ENCODE assay signal across 8 mouse cellular contexts in the genomic region with DNA sequence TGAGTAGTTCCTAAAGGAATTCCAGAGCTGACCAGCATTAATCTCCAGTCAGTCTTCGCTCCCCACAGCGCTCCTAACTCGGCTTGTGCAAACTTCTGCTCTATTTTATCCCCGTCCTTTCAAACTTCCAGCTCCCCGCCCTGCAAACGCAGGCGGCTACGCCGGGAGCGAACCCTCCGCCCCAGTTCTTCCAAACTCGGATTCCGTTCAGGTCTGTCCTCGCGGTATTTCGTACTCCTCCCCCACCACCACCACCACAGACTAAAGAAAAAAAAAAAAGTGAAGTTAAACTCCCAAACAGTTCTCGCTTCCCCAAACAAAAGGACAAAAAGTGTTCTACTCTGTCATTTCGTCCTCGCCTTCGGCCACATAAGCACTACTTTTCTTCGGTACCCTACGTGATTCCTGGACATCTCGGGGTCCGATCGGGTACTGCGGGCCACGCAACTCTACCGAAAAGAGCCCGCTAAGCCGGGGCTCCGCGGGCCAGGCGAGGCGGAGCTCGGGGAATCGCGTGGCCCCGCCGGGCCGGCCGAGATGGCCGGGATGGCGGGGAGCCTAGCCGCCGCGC. TPM values are rescaled to one million over a fixed set of nuclear protein-coding genes. Genes with fewer than 3 reads are reported as not detected.
DNase-seq lines count a peak whose midpoint lies in the region; ATAC-seq and TF ChIP-seq lines count a peak whose summit lies in the region.

No protein-coding gene starts in this region.

- peak overlapping the region; percentile 98 for H3K4me3 ChIP-seq in gastrocnemius, adult 2 months
- H3K4me3 ChIP-seq in hindbrain, embryonic 16.5 days (ENCODE audit: low read length), result peak overlapping the region; percentile 93
- peak overlapping the region; percentile 83 to 95 for H3K4me3 ChIP-seq in liver, embryonic 14.5 days (ENCODE audit: insufficient read depth in 1 of 2, low read depth in 2 of 2, low read length in 2 of 2)

- peak overlapping the region; percentile 97 for H3K27ac ChIP-seq in gastrocnemius, adult 2 months
- peak overlapping the region; percentile 99 for H3K27ac ChIP-seq in hindbrain, embryonic 16.5 days (ENCODE audit: low read depth, low read length)
- H3K27ac ChIP-seq in liver, embryonic 14.5 days, result peak overlapping the region; percentile 74

- intact Hi-C loops in gastrocnemius, adult 2 months (cut with DNase I), result loop anchor here (1.0 to 10.0 kb wide), 6 partner anchors 123 to 562 kb away; no protein-coding TSS in a partner anchor

- TF ChIP-seq EP300 in liver, embryonic 14.5 days (IDR thresholded peaks at IDR 0.05; ENCODE audit: low read depth), result no peak

- no peak; the same call in 1 of the 2 replicates for TF ChIP-seq CTCF in gastrocnemius, adult 2 months (IDR thresholded peaks at IDR 0.05)
- no peak for TF ChIP-seq CTCF in liver, embryonic 14.5 days (IDR thresholded peaks at IDR 0.05; ENCODE audit: low read depth)

- H3K4me1 ChIP-seq in hindbrain, embryonic 16.5 days (ENCODE audit: control insufficient read depth, insufficient read depth, low read depth, low read length), result peaks cover 9% of the 10 kb centered on the region
- peaks cover 4 to 9% of the 10 kb centered on the region in 2 experiments for H3K4me1 ChIP-seq in liver, embryonic 14.5 days (replicated peaks; ENCODE audit: control insufficient read depth in 2 of 2, insufficient read depth in 2 of 2, low read length in 1 of 2)

- DNase-seq in layer of hippocampus, postnatal 36 days, result peak; percentile 42 to 50
- DNase-seq in layer of hippocampus, postnatal 25 days (ENCODE audit: extremely low spot score in 1 of 2, low spot score in 1 of 2), result no peak
- DNase-seq in cerebellum, adult 9-10 months, result peak; percentile 51
- peak; percentile 81 for DNase-seq in gastrocnemius, adult 2 months
- peak in 2 of 3 experiments; percentile 52 to 59 for DNase-seq in liver, embryonic 14.5 days (ENCODE audit: low read depth in 3 of 3, low spot score in 3 of 3)
- DNase-seq in naive thymus-derived CD4-positive, alpha-beta T cell, adult 2 months (ENCODE audit: low read depth), result peak; percentile 59
- DNase-seq in testis, postnatal 10 days (ENCODE audit: low spot score), result peak; percentile 74

- H3K4me2 ChIP-seq in hindbrain, embryonic 16.5 days (ENCODE audit: low read length), result peak overlapping the region; percentile 46
- peak overlapping the region; percentile 83 for H3K4me2 ChIP-seq in liver, embryonic 14.5 days (ENCODE audit: low read depth)

- WGBS in hindbrain, embryonic 16.5 days, result under 1% methylated on average over 46 of the region's 46 CpGs
- under 1% methylated on average over 45 of the region's 46 CpGs for WGBS in liver, embryonic 14.5 days (ENCODE audit: insufficient replicate concordance)

- H3K36me3 ChIP-seq in hindbrain, embryonic 16.5 days (ENCODE audit: control insufficient read depth, insufficient read depth, low read length), result no peaks in the 10 kb centered on the region
- no peaks in the 10 kb centered on the region for H3K36me3 ChIP-seq in liver, embryonic 14.5 days (replicated peaks; ENCODE audit: control insufficient read depth, insufficient read depth, low read depth)

- H3K9me3 ChIP-seq in hindbrain, embryonic 16.5 days (ENCODE audit: control insufficient read depth, low read length), result no peaks in the 10 kb centered on the region
- H3K9me3 ChIP-seq in liver, embryonic 14.5 days (ENCODE audit: control insufficient read depth, low read length), result no peaks in the 10 kb centered on the region

- ATAC-seq in hindbrain, embryonic 16.5 days, result no peak
- ATAC-seq in liver, embryonic 14.5 days (ENCODE audit: insufficient read depth), result peak; percentile 34; the same call in 1 of the 2 replicates

- peak overlapping the region; percentile 98 for H3K9ac ChIP-seq in hindbrain, embryonic 16.5 days (ENCODE audit: low read depth, low read length)
- H3K9ac ChIP-seq in liver, embryonic 14.5 days (replicated peaks), result peak overlapping the region; percentile 91

- no peaks in the 10 kb centered on the region for H3K27me3 ChIP-seq in hindbrain, embryonic 16.5 days (replicated peaks; ENCODE audit: control insufficient read depth, insufficient read depth, low read length)
- peaks cover 4% of the 10 kb centered on the region; the same call in 1 of the 2 replicates for H3K27me3 ChIP-seq in liver, embryonic 14.5 days (ENCODE audit: control insufficient read depth, insufficient read depth, low read length)

RNA-seq across cellular contexts. Expression of gene Qk, which starts 1.6 kb away (rescaled TPM):
- 100 to 1,000 TPM; 367 to 426 TPM for total RNA-seq in layer of hippocampus, postnatal 36 days (2021)
- total RNA-seq in layer of hippocampus, postnatal 25 days (2021), result 100 to 1,000 TPM; 413 to 454 TPM
- 100 to 1,000 TPM; 236 to 397 TPM for total RNA-seq in gastrocnemius, adult 2 months (2021)
- 46.3 and 47.5 TPM in 2 replicates for polyA plus RNA-seq in hindbrain, embryonic 16.5 days (2015; fragmentation: Nextera tagmentation; extraction: Ambion mirVana)
- polyA plus RNA-seq in liver, embryonic 14.5 days (2012; rRNA removed), result 22.1 and 29.4 TPM in 2 replicates
- polyA plus RNA-seq in liver, embryonic 14.5 days (2014; fragmentation: Nextera tagmentation; extraction: Ambion mirVana), result 9.5 and 10.2 TPM in 2 replicates

Comparison
In these comparisons a context has a peak if more than half of its experiments do, and no peak if none do; other contexts are left out.
1. DNase-seq: peak in layer of hippocampus, postnatal 36 days (2 of 2), cerebellum, adult 9-10 months (single experiment), gastrocnemius, adult 2 months (single experiment), liver, embryonic 14.5 days (2 of 3), naive thymus-derived CD4-positive, alpha-beta T cell, adult 2 months (single experiment) and testis, postnatal 10 days (single experiment); none in layer of hippocampus, postnatal 25 days (0 of 2).
2. Peak in every context shown above with its lines, with median percentiles within 50 percentile points of each other: H3K27ac ChIP-seq and H3K4me3 ChIP-seq.